Mouse (Mus musculus) myocyte (in vitro differentiated cells): ENCODE data around the gene Otud3.

Source experiments
- CEBPB ChIP-seq: IDR thresholded peaks from 2 replicates; pipeline ENCODE4 v1.6.1; 2011; ENCODE audit warnings: mild to moderate bottlenecking, moderate library complexity; ENCODE audit not compliant: poor library complexity, insufficient read depth, severe bottlenecking
- E2F4 ChIP-seq: IDR thresholded peaks from one replicate; pipeline ENCODE4 v1.6.1; 2011; ENCODE audit warnings: mild to moderate bottlenecking, control low read depth, moderate library complexity; ENCODE audit not compliant: insufficient read depth
- MAX ChIP-seq: IDR thresholded peaks from one replicate; pipeline ENCODE4 v1.6.1; 2011; ENCODE audit warnings: low read depth, mild to moderate bottlenecking, control low read depth
- MYOD1 ChIP-seq, 3 experiments: IDR thresholded peaks; one replicate each; pipeline ENCODE4 v1.6.1; 2011; ENCODE audit warnings: control low read depth in 2 of 3, low read depth in 2 of 3, mild to moderate bottlenecking in 2 of 3, moderate library complexity in 1 of 3; ENCODE audit not compliant: insufficient read length in 2 of 3, control insufficient read depth in 1 of 3
- MYOG ChIP-seq, 3 experiments: IDR thresholded peaks; one replicate each; pipeline ENCODE4 v1.6.1; 2011; ENCODE audit warnings: control low read depth in 2 of 3, low read depth in 2 of 3, mild to moderate bottlenecking in 2 of 3; ENCODE audit not compliant: insufficient read length in 2 of 3, control insufficient read depth in 1 of 3, insufficient read depth in 1 of 3
- POLR2A ChIP-seq: IDR thresholded peaks from one replicate; pipeline ENCODE4 v1.6.1; 2011; ENCODE audit warnings: low read depth, mild to moderate bottlenecking, control low read depth, moderate library complexity; ENCODE audit not compliant: insufficient read length
- POLR2AphosphoS2 ChIP-seq: IDR thresholded peaks from one replicate; pipeline ENCODE4 v1.6.1; 2011; ENCODE audit warnings: low read depth, control low read depth; ENCODE audit not compliant: insufficient read length
- TCF12 ChIP-seq: IDR thresholded peaks from one replicate; pipeline ENCODE4 v1.6.1; 2011; ENCODE audit warnings: mild to moderate bottlenecking, control low read depth; ENCODE audit not compliant: poor library complexity, insufficient read depth, severe bottlenecking
- USF1 ChIP-seq: IDR thresholded peaks from one replicate; pipeline ENCODE4 v1.6.1; 2011; ENCODE audit warnings: low read depth, mild to moderate bottlenecking, control low read depth, moderate library complexity

GRCm38 (mm10) chr4:138889165-138889564 is 24.6 kb downstream of the Otud3 start:
- TF ChIP-seq MAX (no peak), CEBPB (no peak), POLR2A (no peak), POLR2AphosphoS2 (no peak), E2F4 (no peak), MYOD1 (IDR thresholded peaks at IDR 0.05; ENCODE audit: control insufficient read depth in 1 of 3, insufficient read length in 2 of 3, low read depth in 2 of 3) (no peak), TCF12 (no peak), USF1 (no peak), MYOG (IDR thresholded peaks at IDR 0.05; ENCODE audit: control insufficient read depth in 1 of 3, insufficient read depth in 1 of 3, insufficient read length in 2 of 3, low read depth in 2 of 3) (no peak)
